Mouse (Mus musculus): ENCODE data around the gene Mrpl38. TPM values are rescaled to one million over a fixed set of nuclear protein-coding genes. Genes with fewer than 3 reads are reported as not detected.

Mrpl38 gene
- polyA plus RNA-seq (2012; fragmentation: generic; extraction: Trizol), result 100 to 1,000 TPM in 1 of 2 experiments, 10 to 100 TPM in 1; 77.3 to 156 TPM

GRCm38 (mm10) chr11:116138468-116139138 is at the start of gene Mrpl38:
Gene Mrpl38 (minus strand): TSS chr11:116138868.

GRCm38 (mm10) chr11:116167884-116168439 is 29.3 kb upstream of the Mrpl38 start, which contains the start of gene Fbf1:
Gene Fbf1 (minus strand): TSS chr11:116168166.

GRCm38 (mm10) chr11:116130488-116131205 is 8.0 kb downstream of the Mrpl38 start, which contains the start of gene Trim65:
Gene Trim65 (minus strand): TSS chr11:116131128.

GRCm38 (mm10) chr11:116127156-116127980 is 11.3 kb downstream of the Mrpl38 start, which contains the start of gene Trim47:
Gene Trim47 (minus strand): TSS chr11:116127210.

GRCm38 (mm10) chr11:116086258-116087193 is 52.1 kb downstream of the Mrpl38 start, which contains the start of gene Wbp2:
Gene Wbp2 (minus strand): TSS chr11:116086995.

Other genes with a start within 250 kb of the Mrpl38 start
- gene Smim5, start 238.9 kb downstream of the Mrpl38 start, polyA plus RNA-seq (2012; fragmentation: generic; extraction: Trizol), result 1 to 10 TPM in 1 of 2 experiments, under 1 TPM in 1; 0.22 to 3.3 TPM
- under 1 TPM in 1 of 2 experiments, not detected in 1; 0.59 TPM for gene Smim6, start 226.9 kb downstream of the Mrpl38 start, polyA plus RNA-seq (2012; fragmentation: generic; extraction: Trizol)
- 10 to 100 TPM; 45.5 to 82.8 TPM for gene Sap30bp, start 205.6 kb downstream of the Mrpl38 start, polyA plus RNA-seq (2012; fragmentation: generic; extraction: Trizol)
- gene Recql5, start 205.4 kb downstream of the Mrpl38 start, polyA plus RNA-seq (2012; fragmentation: generic; extraction: Trizol), result 10 to 100 TPM in 1 of 2 experiments, 1 to 10 TPM in 1; 8.6 to 17.7 TPM
- gene Itgb4, start 164.2 kb downstream of the Mrpl38 start, polyA plus RNA-seq (2012; fragmentation: generic; extraction: Trizol), result 1 to 10 TPM in 1 of 2 experiments, under 1 TPM in 1; 0.50 to 5.1 TPM
- gene Galk1, start 126.1 kb downstream of the Mrpl38 start, polyA plus RNA-seq (2012; fragmentation: generic; extraction: Trizol), result 100 to 1,000 TPM; 149 to 512 TPM
- gene H3f3b, start 110.9 kb downstream of the Mrpl38 start, polyA plus RNA-seq (2012; fragmentation: generic; extraction: Trizol), result 1,000 to 10,000 TPM in 1 of 2 experiments, 100 to 1,000 TPM in 1; 518 to 1,136 TPM
- gene Unk, start 108.5 kb downstream of the Mrpl38 start, polyA plus RNA-seq (2012; fragmentation: generic; extraction: Trizol), result 10 to 100 TPM in 1 of 2 experiments, 1 to 10 TPM in 1; 8.4 to 34.8 TPM
- gene Unc13d, start 60.9 kb downstream of the Mrpl38 start, polyA plus RNA-seq (2012; fragmentation: generic; extraction: Trizol), result under 1 TPM; 0.48 to 0.70 TPM
- 100 to 1,000 TPM; 134 to 264 TPM for gene Wbp2, start 51.9 kb downstream of the Mrpl38 start, polyA plus RNA-seq (2012; fragmentation: generic; extraction: Trizol)
- gene Trim47, start 11.7 kb downstream of the Mrpl38 start, polyA plus RNA-seq (2012; fragmentation: generic; extraction: Trizol), result 100 to 1,000 TPM; 116 to 205 TPM
- 1 to 10 TPM; 2.1 to 5.7 TPM for gene Trim65, start 7.7 kb downstream of the Mrpl38 start, polyA plus RNA-seq (2012; fragmentation: generic; extraction: Trizol)
- 10 to 100 TPM; 18.7 to 71.2 TPM for gene Fbf1, start 29.3 kb upstream of the Mrpl38 start, polyA plus RNA-seq (2012; fragmentation: generic; extraction: Trizol)
- gene Ten1, start 60.0 kb upstream of the Mrpl38 start, polyA plus RNA-seq (2012; fragmentation: generic; extraction: Trizol), result 10 to 100 TPM; 63.6 to 92.1 TPM
- gene Acox1, start 60.2 kb upstream of the Mrpl38 start, polyA plus RNA-seq (2012; fragmentation: generic; extraction: Trizol), result 10 to 100 TPM in 1 of 2 experiments, 1 to 10 TPM in 1; 8.6 to 44.2 TPM
- gene Evpl, start 99.2 kb upstream of the Mrpl38 start, polyA plus RNA-seq (2012; fragmentation: generic; extraction: Trizol), result under 1 TPM; 0.02 to 0.27 TPM
- gene Srp68, start 135.3 kb upstream of the Mrpl38 start, polyA plus RNA-seq (2012; fragmentation: generic; extraction: Trizol), result 100 to 1,000 TPM in 1 of 2 experiments, 10 to 100 TPM in 1; 62.3 to 111 TPM
- gene Galr2, start 142.1 kb upstream of the Mrpl38 start, polyA plus RNA-seq (2012; fragmentation: generic; extraction: Trizol), result 1 to 10 TPM in 1 of 2 experiments, under 1 TPM in 1; 0.06 to 2.5 TPM
- 10 to 100 TPM; 89.3 to 90.3 TPM for gene Exoc7, start 168.4 kb upstream of the Mrpl38 start, polyA plus RNA-seq (2012; fragmentation: generic; extraction: Trizol)
- under 1 TPM; 0.12 to 0.51 TPM for gene Foxj1, start 196.5 kb upstream of the Mrpl38 start, polyA plus RNA-seq (2012; fragmentation: generic; extraction: Trizol)

All from C3H10T1/2 (cell line).